Mouse (Mus musculus) splenic B cell, adult 2 months (primary cell): Measurements from ENCODE around the gene Myo15.
"Not testable (repeated sequence)": the region's sequence is repeated elsewhere in the genome, so short reads cannot be mapped to it uniquely, and the experiment has no call there.

ENCODE experiments used
- DNase-seq: peaks from one replicate; pipeline ENCODE4 v3.0.0-alpha.2; 2011; ENCODE audit warnings: low read depth, low spot score
- H3K27me3 ChIP-seq: 2 replicates; pipeline ENCODE4 v1.6.1; 2012; ENCODE audit warnings: mild to moderate bottlenecking, low read length, moderate library complexity, mixed read lengths; ENCODE audit not compliant: control insufficient read depth, poor library complexity, insufficient read depth, severe bottlenecking
- H3K36me3 ChIP-seq: 2 replicates; pipeline ENCODE4 v1.6.1; 2012; ENCODE audit warnings: mild to moderate bottlenecking, low read length, moderate library complexity, mixed read lengths; ENCODE audit not compliant: control insufficient read depth, poor library complexity, insufficient read depth, severe bottlenecking

Gene Myo15

DNA sequence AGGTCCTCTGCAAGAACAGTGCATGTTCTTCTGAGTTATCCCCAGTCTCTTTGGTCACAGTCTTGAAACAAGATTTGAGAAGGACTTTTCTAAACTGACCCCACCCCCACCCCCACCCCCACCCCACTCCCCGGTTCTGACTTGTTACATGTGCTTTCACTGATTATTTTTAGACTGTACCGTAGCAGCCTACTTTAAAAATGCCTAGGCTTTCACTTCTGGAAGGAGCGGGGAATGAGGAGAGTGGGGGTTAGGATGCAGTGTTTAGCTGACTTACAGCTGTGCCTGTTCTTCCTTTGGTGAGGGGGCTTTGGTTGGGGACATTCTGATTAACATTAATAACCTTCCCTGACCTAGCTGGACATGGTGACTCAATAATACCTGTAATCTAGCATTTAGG is 79.0 kb downstream of the Myo15 start:
- no peaks in the 10 kb centered on the region for H3K27me3 ChIP-seq
- DNase-seq, result no peak

DNA sequence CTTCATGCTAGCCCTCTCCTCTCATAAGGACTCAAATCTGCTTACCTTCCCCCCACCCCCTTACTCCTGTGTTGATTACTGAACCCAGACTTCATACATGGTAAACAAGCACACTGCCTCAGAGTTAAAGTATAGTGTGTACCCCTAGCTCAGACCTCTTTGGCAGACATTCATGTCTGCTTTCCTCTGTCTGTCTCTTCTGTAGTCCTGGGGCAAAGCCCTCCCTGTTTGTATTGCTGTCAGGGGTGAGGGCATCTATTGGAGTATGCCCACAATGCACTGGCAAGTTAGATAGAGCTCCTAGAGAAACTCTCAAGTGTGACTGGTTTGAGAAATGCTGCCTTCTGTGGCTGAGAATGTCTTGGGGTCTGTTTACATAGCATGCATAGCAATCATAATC is 84.0 kb downstream of the Myo15 start:
- Histone ChIP-seq H3K27me3 (no peaks in the 10 kb centered on the region), H3K36me3 (peaks cover 22% of the 10 kb centered on the region)
- no peak for DNase-seq

More for the DNA sequence above, 79.0 kb downstream of the Myo15 start:
- H3K36me3 ChIP-seq, result peaks cover 20% of the 10 kb centered on the region

DNA sequence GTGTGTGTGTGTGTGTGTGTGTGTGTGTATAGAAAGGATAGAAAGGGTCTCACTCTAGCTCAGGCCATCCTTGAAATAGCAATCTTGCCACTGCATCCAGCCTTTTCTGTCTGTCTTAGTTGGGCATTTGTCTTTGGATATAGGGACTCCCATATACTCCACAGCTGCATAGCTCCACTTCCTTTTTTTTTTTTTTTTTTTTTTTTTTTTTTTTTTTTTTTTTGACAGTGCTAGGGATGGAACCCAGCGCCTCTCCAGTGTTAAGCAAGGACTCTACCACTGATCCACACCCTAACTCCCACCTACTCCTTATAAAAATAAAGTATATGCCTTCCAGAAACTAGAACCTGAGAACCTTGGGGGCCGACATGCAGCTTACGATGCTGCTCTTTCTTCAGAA is 88.5 kb downstream of the Myo15 start:
- Histone ChIP-seq H3K36me3 (peaks cover 10% of the 10 kb centered on the region), H3K27me3 (no peaks in the 10 kb centered on the region)
- no peak for DNase-seq

DNA sequence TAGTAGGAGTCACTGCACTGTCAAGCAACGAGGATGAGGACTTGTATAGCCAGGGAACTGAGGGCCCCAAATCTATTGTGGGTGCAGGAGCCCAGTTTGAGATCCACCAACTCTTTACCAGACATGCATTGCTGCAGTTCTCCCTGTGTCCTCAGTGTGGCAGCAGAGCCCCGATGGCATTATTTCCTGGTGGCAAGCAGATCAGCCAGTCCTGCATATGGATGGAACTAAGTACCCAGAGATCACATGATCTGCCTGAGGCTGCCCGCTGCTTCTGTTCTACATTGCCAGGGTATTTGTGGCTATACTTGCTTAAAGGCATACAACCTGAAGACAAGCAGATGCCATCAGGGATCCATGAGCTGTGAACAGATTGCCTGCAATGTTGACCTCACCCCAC is 90.2 kb downstream of the Myo15 start:
- Histone ChIP-seq H3K27me3 (no peaks in the 10 kb centered on the region), H3K36me3 (peaks cover 5% of the 10 kb centered on the region)
- DNase-seq, result peak; percentile 69

DNA sequence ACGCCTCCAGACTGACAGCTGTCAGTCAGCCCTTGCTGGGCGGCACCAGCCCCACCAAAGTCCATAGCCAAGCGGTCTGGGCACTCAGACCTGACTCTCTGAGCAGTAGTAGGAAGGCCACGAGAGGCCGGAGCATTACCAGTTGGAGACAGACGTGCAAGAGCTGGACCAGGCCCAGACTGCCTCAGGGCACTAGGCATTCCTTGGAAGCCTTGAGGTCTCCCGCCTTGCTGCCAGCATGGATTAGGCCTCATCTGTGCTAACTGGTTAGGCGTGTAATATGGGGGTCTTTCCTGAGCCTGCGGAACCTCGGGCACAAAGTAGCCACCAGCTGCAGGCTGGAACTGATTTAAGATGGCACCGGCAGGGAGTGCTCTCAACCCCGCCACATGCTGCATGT is 104.9 kb downstream of the Myo15 start:
- DNase-seq, H3K36me3 ChIP-seq, H3K27me3 ChIP-seq: not testable (repeated sequence)
